Mouse (Mus musculus) heart, postnatal 36 days (tissue): Measurements from ENCODE around the gene Rabif. TPM values are rescaled to one million over a fixed set of nuclear protein-coding genes. Genes with fewer than 3 reads are reported as not detected.

ENCODE experiments used
- DNase-seq, 2 experiments: peaks; one replicate each; pipeline ENCODE4 v3.0.0; 2021 to 2022
- intact Hi-C: fragments of 180-260 bp; cut with DNase I; formaldehyde crosslinking; loops from one replicate; pipeline ENCODE4 v1.15.1; 2025
- total RNA-seq, 2 experiments: library from RNA; stranded (reverse); gene quantifications; 2 replicates each; pipeline ENCODE4 v1.2.3; 2021

The Rabif gene
- total RNA-seq, 2 experiments from 2014 or later: 8.9 to 9.8 TPM

- intact Hi-C loops: no loop called here
- peak in 1 of 2 experiments; percentile 12 for DNase-seq
Measured at GRCm38 (mm10) chr1:134548231-134548630, 53.8 kb downstream of the Rabif start.

GRCm38 (mm10) chr1:134549632-134550132, 55.2 kb downstream of the Rabif start, which contains the start of gene Mgat4e:
Mgat4e (minus strand) TSS chr1:134549682.
- intact Hi-C loops: no loop called here
- DNase-seq: no peak

GRCm38 (mm10) chr1:134551869-134552268, 57.4 kb downstream of the Rabif start:
- intact Hi-C loops: no loop called here
- no peak for DNase-seq

GRCm38 (mm10) chr1:134552396-134552795, 57.9 kb downstream of the Rabif start:
- intact Hi-C loops: no loop called here
- no peak for DNase-seq

GRCm38 (mm10) chr1:134555240-134555870, 60.9 kb downstream of the Rabif start:
- DNase-seq: no peak
- intact Hi-C loops: no loop called here

GRCm38 (mm10) chr1:134555871-134556670, 61.6 kb downstream of the Rabif start:
- peak in 1 of 2 experiments; percentile 9 for DNase-seq
- intact Hi-C loops: no loop called here

- intact Hi-C loops: no loop called here
Measured at GRCm38 (mm10) chr1:134556671-134557218, 62.3 kb downstream of the Rabif start.

More at GRCm38 (mm10) chr1:134556671-134557218, 62.3 kb downstream of the Rabif start:
- DNase-seq: peak; percentile 91 to 92

Other genes with a start within 250 kb of the Rabif start
- gene Myog, start 204.7 kb upstream of the Rabif start, total RNA-seq: not detected
- gene Ppfia4, start 161.7 kb upstream of the Rabif start, total RNA-seq: 1 to 10 TPM; 1.4 to 1.6 TPM
- gene Tmem183a, start 132.7 kb upstream of the Rabif start, total RNA-seq: 10 to 100 TPM; 21.6 to 22.1 TPM
- gene 4933406M09Rik, start 108.7 kb upstream of the Rabif start, total RNA-seq: not detected
- gene Cyb5r1, start 89.1 kb upstream of the Rabif start, total RNA-seq: 10 to 100 TPM; 26.1 to 27.0 TPM
- gene Adipor1, start 79.3 kb upstream of the Rabif start, total RNA-seq: 100 to 1,000 TPM; 137 to 143 TPM
- 10 to 100 TPM; 20.3 to 21.5 TPM for gene Klhl12, start 39.1 kb upstream of the Rabif start, total RNA-seq
- not detected for gene Mgat4e, start 55.0 kb downstream of the Rabif start, total RNA-seq
- 10 to 100 TPM; 17.2 to 17.7 TPM for gene Kdm5b, start 65.5 kb downstream of the Rabif start, total RNA-seq
- not detected for gene Syt2, start 152.0 kb downstream of the Rabif start, total RNA-seq